ENCODE assay signal across 8 mouse cellular contexts in the genomic region with DNA sequence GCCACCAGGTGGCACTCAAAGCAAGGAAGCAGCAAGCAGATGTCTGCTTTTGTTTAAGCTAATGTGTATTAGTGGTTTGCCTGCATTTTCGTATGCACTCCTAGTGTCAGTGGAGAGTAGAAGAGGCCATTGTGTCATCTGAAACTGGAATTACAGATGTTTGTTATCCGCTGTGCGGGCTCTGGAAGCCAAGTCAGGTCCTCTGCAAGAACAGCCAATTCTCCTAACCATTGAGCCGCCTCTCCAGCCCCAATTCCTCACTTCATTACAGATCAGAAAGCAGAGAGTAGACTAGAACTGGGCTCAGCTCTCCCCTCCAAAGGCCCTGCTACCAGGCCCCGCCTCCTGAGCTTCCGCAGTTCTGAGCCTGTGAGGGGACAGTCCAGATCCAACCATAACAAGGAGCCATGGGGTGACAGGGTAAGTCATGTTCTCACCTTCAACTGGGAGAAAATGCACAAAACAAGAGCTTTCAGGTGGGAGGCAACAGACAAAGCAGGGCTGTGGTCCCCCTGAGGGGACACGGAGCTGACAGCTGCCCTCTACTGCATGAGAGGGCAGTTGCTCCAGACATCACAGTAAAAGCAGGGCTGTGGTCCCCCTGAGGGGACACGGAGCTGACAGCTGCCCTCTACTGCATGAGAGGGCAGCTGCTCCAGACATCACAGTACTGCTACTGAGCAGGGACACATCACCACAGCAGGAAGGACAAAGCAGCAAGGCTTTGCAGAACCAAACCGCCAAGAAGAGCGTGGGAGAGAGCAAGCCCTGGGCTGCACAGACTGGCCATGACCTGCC. TPM values are rescaled to one million over a fixed set of nuclear protein-coding genes. Genes with fewer than 3 reads are reported as not detected.
DNase-seq lines count a peak whose midpoint lies in the region; ATAC-seq lines count a peak whose summit lies in the region.

No protein-coding gene starts in this region.

- H3K27ac ChIP-seq in embryonic facial prominence, embryonic 12.5 days: peak overlapping the region; percentile 85
- no peak overlapping the region for H3K27ac ChIP-seq in liver, embryonic 13.5 days

- H3K9me3 ChIP-seq in embryonic facial prominence, embryonic 12.5 days: no peaks in the 10 kb centered on the region
- no peaks in the 10 kb centered on the region for H3K9me3 ChIP-seq in liver, embryonic 13.5 days (replicated peaks)

- H3K27me3 ChIP-seq in embryonic facial prominence, embryonic 12.5 days: no peaks in the 10 kb centered on the region
- peaks cover 12% of the 10 kb centered on the region; the same call in 1 of the 2 replicates for H3K27me3 ChIP-seq in liver, embryonic 13.5 days

- H3K4me3 ChIP-seq in embryonic facial prominence, embryonic 12.5 days: no peak overlapping the region
- no peak overlapping the region for H3K4me3 ChIP-seq in liver, embryonic 13.5 days (replicated peaks)

- WGBS in embryonic facial prominence, embryonic 12.5 days: 15% methylated on average over 10 of the region's 10 CpGs
- WGBS in liver, embryonic 13.5 days (ENCODE audit: insufficient replicate concordance): 25% methylated on average over 10 of the region's 10 CpGs

- ATAC-seq in embryonic facial prominence, embryonic 12.5 days (ENCODE audit: insufficient number of reproducible peaks, insufficient read depth, low FRiP score, low TSS enrichment): peak; percentile 43
- ATAC-seq in liver, embryonic 13.5 days (ENCODE audit: low read depth): 0 out of 2 replicates have a peak, but pooled peaks have one; percentile 6
- no peak for ATAC-seq in activated CD4-positive, CD25-positive, alpha-beta regulatory T cell, adult 4 months

- peaks cover 21% of the 10 kb centered on the region for H3K36me3 ChIP-seq in embryonic facial prominence, embryonic 12.5 days
- H3K36me3 ChIP-seq in liver, embryonic 13.5 days: no peaks in the 10 kb centered on the region; the same call in 1 of the 2 replicates

- H3K9ac ChIP-seq in embryonic facial prominence, embryonic 12.5 days: peak overlapping the region; percentile 30; the same call in 1 of the 2 replicates
- no peak overlapping the region for H3K9ac ChIP-seq in liver, embryonic 13.5 days

- peak overlapping the region; percentile 30 for H3K4me2 ChIP-seq in embryonic facial prominence, embryonic 12.5 days (replicated peaks)
- no peak overlapping the region for H3K4me2 ChIP-seq in liver, embryonic 13.5 days

- peaks cover 13% of the 10 kb centered on the region for H3K4me1 ChIP-seq in embryonic facial prominence, embryonic 12.5 days
- no peaks in the 10 kb centered on the region for H3K4me1 ChIP-seq in liver, embryonic 13.5 days (replicated peaks)

- peak; percentile 62 for DNase-seq in kidney, adult 9 months
- DNase-seq in kidney, adult 8-10 months: no peak
- DNase-seq in NIH3T3 (ENCODE audit: low read depth): peak; percentile 91
- DNase-seq in heart, postnatal 4 days: peak; percentile 62
- no peak for DNase-seq in liver, embryonic 13.5 days
- peak; percentile 48 for DNase-seq in neural tube, embryonic 10.5 days (ENCODE audit: extremely low spot score, low spot score)

RNA-seq across cellular contexts. Expression of gene Pld4, which starts 13.4 kb away (rescaled TPM):
- polyA plus RNA-seq in embryonic facial prominence, embryonic 12.5 days (2016; fragmentation: Nextera tagmentation; extraction: Ambion mirVana): 4.9 TPM in 2 replicates
- total RNA-seq in heart, postnatal 4 days (2021): 1 to 10 TPM; 3.4 to 4.1 TPM
- 9.6 and 11.0 TPM in 2 replicates for polyA plus RNA-seq in liver, embryonic 13.5 days (2015; fragmentation: Nextera tagmentation; extraction: Ambion mirVana)
- 1 to 10 TPM in 1 of 2 experiments, under 1 TPM in 1; 0.50 to 4.7 TPM for polyA plus RNA-seq in activated CD4-positive, CD25-positive, alpha-beta regulatory T cell, adult 4 months (2017; shearing (Covaris generic))

RNA-seq across cellular contexts. Expression of gene Cep170b, which starts 26.8 kb away (rescaled TPM):
- polyA plus RNA-seq in embryonic facial prominence, embryonic 12.5 days (2016; fragmentation: Nextera tagmentation; extraction: Ambion mirVana): 17.0 and 19.2 TPM in 2 replicates
- 10 to 100 TPM; 13.1 to 14.1 TPM for total RNA-seq in heart, postnatal 4 days (2021)
- 2.5 and 2.9 TPM in 2 replicates for polyA plus RNA-seq in liver, embryonic 13.5 days (2015; fragmentation: Nextera tagmentation; extraction: Ambion mirVana)
- polyA plus RNA-seq in activated CD4-positive, CD25-positive, alpha-beta regulatory T cell, adult 4 months (2017; shearing (Covaris generic)): 1 to 10 TPM; 2.3 to 2.5 TPM

RNA-seq across cellular contexts. Expression of gene Ahnak2, which starts 55.5 kb away (rescaled TPM):
- polyA plus RNA-seq in embryonic facial prominence, embryonic 12.5 days (2016; fragmentation: Nextera tagmentation; extraction: Ambion mirVana): 0.71 and 0.83 TPM in 2 replicates
- total RNA-seq in heart, postnatal 4 days (2021): 10 to 100 TPM; 13.5 to 16.8 TPM
- polyA plus RNA-seq in liver, embryonic 13.5 days (2015; fragmentation: Nextera tagmentation; extraction: Ambion mirVana): 0.13 and 0.15 TPM in 2 replicates
- polyA plus RNA-seq in activated CD4-positive, CD25-positive, alpha-beta regulatory T cell, adult 4 months (2017; shearing (Covaris generic)): not detected

Comparison
In these comparisons a context has a peak if more than half of its experiments do, and no peak if none do; other contexts are left out.
1. DNase-seq: peak in kidney, adult 9 months (single experiment), NIH3T3 (single experiment), heart, postnatal 4 days (single experiment) and neural tube, embryonic 10.5 days (single experiment); none in kidney, adult 8-10 months (0 of 2) and liver, embryonic 13.5 days (single experiment).